Mouse (Mus musculus) stomach, embryonic 15.5 days (tissue): ENCODE results near the gene Ints6. TPM values are rescaled to one million over a fixed set of nuclear protein-coding genes. Genes with fewer than 3 reads are reported as not detected.
"Not testable (repeated sequence)": the region's sequence is repeated elsewhere in the genome, so short reads cannot be mapped to it uniquely, and the experiment has no call there.

Experiments used
- ATAC-seq: fragments of 200-750 bp; cut with Nextera tagmentation; 2 replicates; pipeline ENCODE4 v1.8.0; 2017; ENCODE audit warnings: low read depth, moderate number of reproducible peaks, moderate TSS enrichment; ENCODE audit not compliant: insufficient read depth, low FRiP score
- H3K27ac ChIP-seq: fragments of 300-500 bp; sonication (generic); 2 replicates; pipeline ENCODE4 v1.5.1; 2015; ENCODE audit warnings: mild to moderate bottlenecking, inconsistent platforms
- H3K27me3 ChIP-seq: fragments of 300-500 bp; sonication (generic); replicated peaks from 2 replicates; pipeline ENCODE4 v1.6.1; 2015; ENCODE audit warnings: inconsistent platforms
- H3K36me3 ChIP-seq: fragments of 300-500 bp; sonication (generic); 2 replicates; pipeline ENCODE4 v1.6.1; 2015; ENCODE audit warnings: inconsistent platforms
- H3K4me1 ChIP-seq: fragments of 300-500 bp; sonication (generic); 2 replicates; pipeline ENCODE4 v1.6.1; 2015; ENCODE audit warnings: inconsistent platforms
- H3K4me2 ChIP-seq: fragments of 300-500 bp; sonication (generic); 2 replicates; pipeline ENCODE4 v1.6.1; 2015; ENCODE audit warnings: mild to moderate bottlenecking, inconsistent platforms
- H3K4me3 ChIP-seq: fragments of 300-500 bp; sonication (generic); replicated peaks from 2 replicates; pipeline ENCODE4 v1.5.1; 2015; ENCODE audit warnings: inconsistent platforms
- H3K9ac ChIP-seq: fragments of 300-500 bp; sonication (generic); 2 replicates; pipeline ENCODE4 v1.6.1; 2015; ENCODE audit warnings: inconsistent platforms
- H3K9me3 ChIP-seq: fragments of 300-500 bp; sonication (generic); 2 replicates; pipeline ENCODE4 v1.6.1; 2016; ENCODE audit warnings: inconsistent platforms
- WGBS: fragments of 180-500 bp; shearing (Covaris S2); methylation state at CpG from one replicate; pipeline ENCODE4 v1.1.7; 2015; 5-methylcytosine and 5-hydroxymethylcytosine counted together
- polyA plus RNA-seq: library from polyadenylated mRNA; unstranded; fragments of >200 nt; fragmentation: Nextera tagmentation; extraction: Ambion mirVana; gene quantifications from 2 replicates; pipeline ENCODE4 v1.2.1, GENCODE M21; 2015

Gene Ints6
- polyA plus RNA-seq, 1 experiment from 2014 or later: 22.4 TPM

- no peak for ATAC-seq
- Histone ChIP-seq H3K4me1 (no peaks in the 10 kb centered on the region), H3K27ac (no peak overlapping the region), H3K36me3 (no peaks in the 10 kb centered on the region), H3K9ac (no peak overlapping the region), H3K4me3 (no peak overlapping the region), H3K9me3 (no peaks in the 10 kb centered on the region), H3K4me2 (no peak overlapping the region), H3K27me3 (no peaks in the 10 kb centered on the region)
- WGBS: 88% methylated on average over 6 of the region's 6 CpGs
Measured at GRCm38 (mm10) chr14:62648405-62648804, 112.6 kb downstream of the Ints6 start.

- H3K36me3 ChIP-seq, H3K27ac ChIP-seq: not testable (repeated sequence)
- WGBS: 76% methylated on average over 6 of the region's 7 CpGs
Measured at GRCm38 (mm10) chr14:62642368-62642767, 118.6 kb downstream of the Ints6 start.

GRCm38 (mm10) chr14:62640396-62640795, 120.6 kb downstream of the Ints6 start:
- Histone ChIP-seq H3K36me3 (no peaks in the 10 kb centered on the region), H3K4me2 (no peak overlapping the region), H3K9ac (no peak overlapping the region), H3K4me1 (0 out of 2 replicates have a peak, but pooled peaks cover 4% of the 10 kb centered on the region), H3K9me3 (no peaks in the 10 kb centered on the region), H3K27me3 (no peaks in the 10 kb centered on the region), H3K27ac (no peak overlapping the region), H3K4me3 (no peak overlapping the region)
- ATAC-seq: no peak
- 77% methylated on average over 4 of the region's 4 CpGs for WGBS

More at GRCm38 (mm10) chr14:62642368-62642767, 118.6 kb downstream of the Ints6 start:
- H3K4me3 ChIP-seq, H3K9me3 ChIP-seq, H3K27me3 ChIP-seq, H3K9ac ChIP-seq, H3K4me1 ChIP-seq, H3K4me2 ChIP-seq, ATAC-seq: not testable (repeated sequence)

GRCm38 (mm10) chr14:62639551-62639950, 121.4 kb downstream of the Ints6 start:
- Histone ChIP-seq H3K27ac (no peak overlapping the region), H3K4me3 (no peak overlapping the region), H3K9me3 (no peaks in the 10 kb centered on the region), H3K4me1 (0 out of 2 replicates have a peak, but pooled peaks cover 4% of the 10 kb centered on the region), H3K9ac (no peak overlapping the region), H3K27me3 (no peaks in the 10 kb centered on the region), H3K36me3 (no peaks in the 10 kb centered on the region), H3K4me2 (no peak overlapping the region)
- no peak for ATAC-seq
- 85% methylated on average over 5 of the region's 5 CpGs for WGBS

GRCm38 (mm10) chr14:62639111-62639510, 121.9 kb downstream of the Ints6 start:
- ATAC-seq: no peak
- Histone ChIP-seq H3K9me3 (no peaks in the 10 kb centered on the region), H3K4me3 (no peak overlapping the region), H3K36me3 (no peaks in the 10 kb centered on the region), H3K4me1 (0 out of 2 replicates have a peak, but pooled peaks cover 4% of the 10 kb centered on the region), H3K9ac (no peak overlapping the region), H3K27me3 (no peaks in the 10 kb centered on the region), H3K27ac (no peak overlapping the region), H3K4me2 (no peak overlapping the region)
- WGBS: 63% methylated on average over 6 of the region's 6 CpGs

- H3K27me3 ChIP-seq: no peaks in the 10 kb centered on the region
- H3K9ac ChIP-seq: no peak overlapping the region
- WGBS: 49% methylated on average over 6 of the region's 6 CpGs
- H3K27ac ChIP-seq: no peak overlapping the region
- no peak for ATAC-seq
- no peak overlapping the region for H3K4me2 ChIP-seq
- no peaks in the 10 kb centered on the region for H3K36me3 ChIP-seq
- H3K9me3 ChIP-seq: no peaks in the 10 kb centered on the region
- 0 out of 2 replicates have a peak, but pooled peaks cover 4% of the 10 kb centered on the region for H3K4me1 ChIP-seq
- H3K4me3 ChIP-seq: no peak overlapping the region
Measured at GRCm38 (mm10) chr14:62638345-62638702, 122.6 kb downstream of the Ints6 start.

GRCm38 (mm10) chr14:62637436-62638344, 123.3 kb downstream of the Ints6 start:
- Histone ChIP-seq H3K27me3 (no peaks in the 10 kb centered on the region), H3K4me1 (0 out of 2 replicates have a peak, but pooled peaks cover 4% of the 10 kb centered on the region), H3K36me3 (no peaks in the 10 kb centered on the region), H3K4me2 (0 out of 2 replicates have a peak overlapping the region, but pooled peaks have one; percentile 8), H3K9me3 (no peaks in the 10 kb centered on the region), H3K27ac (peak overlapping the region; percentile 31; the same call in 1 of the 2 replicates), H3K9ac (no peak overlapping the region), H3K4me3 (no peak overlapping the region)
- no peak for ATAC-seq
- 21% methylated on average over 9 of the region's 9 CpGs for WGBS

- Histone ChIP-seq H3K27ac (no peak overlapping the region), H3K4me3 (no peak overlapping the region), H3K9me3 (no peaks in the 10 kb centered on the region), H3K4me1 (no peaks in the 10 kb centered on the region), H3K4me2 (no peak overlapping the region), H3K27me3 (no peaks in the 10 kb centered on the region), H3K36me3 (no peaks in the 10 kb centered on the region), H3K9ac (no peak overlapping the region)
- ATAC-seq: no peak
- WGBS: 82% methylated on average over 5 of the region's 5 CpGs
Measured at GRCm38 (mm10) chr14:62627951-62628350, 133.0 kb downstream of the Ints6 start.

Other genes with a start within 250 kb of the Ints6 start
- gene Fam124a, start 205.4 kb downstream of the Ints6 start, polyA plus RNA-seq: 4.7 and 6.4 TPM in 2 replicates
- not detected in 2 replicates for gene Gm4131, start 194.2 kb downstream of the Ints6 start, polyA plus RNA-seq
- not detected in 2 replicates for gene Serpine3, start 97.5 kb downstream of the Ints6 start, polyA plus RNA-seq
- 5.0 and 5.3 TPM in 2 replicates for gene Wdfy2, start 76.5 kb upstream of the Ints6 start, polyA plus RNA-seq
- not detected in 2 replicates for gene Defb48, start 223.3 kb upstream of the Ints6 start, polyA plus RNA-seq
- gene Defb47, start 236.9 kb upstream of the Ints6 start, polyA plus RNA-seq: not detected in 2 replicates